Mouse (Mus musculus) adrenal gland, adult (tissue): ENCODE results near the gene Rtbdn.

Source experiments
- DNase-seq, 2 experiments: peaks; one replicate each; pipeline ENCODE4 v3.0.0; 2022 to 2023; ENCODE audit warnings: low spot score in 1 of 2; ENCODE audit not compliant: inconsistent age in 2 of 2

The Rtbdn gene

DNA sequence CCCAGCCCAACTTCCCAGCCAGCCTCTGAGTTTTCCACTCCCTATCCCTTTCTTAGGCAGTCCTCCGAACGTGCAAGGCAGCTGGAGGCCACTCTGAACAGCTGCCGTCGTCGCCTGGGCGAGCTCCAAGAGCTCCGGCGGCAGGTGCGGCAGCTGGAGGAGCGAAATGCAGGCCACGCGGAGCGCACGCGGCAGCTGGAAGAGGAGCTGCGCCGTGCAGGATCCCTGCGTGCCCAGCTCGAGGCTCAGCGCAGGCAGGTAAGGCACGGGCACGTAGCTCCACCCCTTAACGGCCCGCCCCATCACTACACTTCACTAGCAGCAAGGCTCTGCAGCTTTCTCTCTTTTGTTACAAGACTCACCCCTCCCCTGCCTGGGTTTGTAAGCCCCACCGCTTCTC, 48.9 kb downstream of the Rtbdn start:
- peak in 1 of 2 experiments; percentile 20 for DNase-seq

DNA sequence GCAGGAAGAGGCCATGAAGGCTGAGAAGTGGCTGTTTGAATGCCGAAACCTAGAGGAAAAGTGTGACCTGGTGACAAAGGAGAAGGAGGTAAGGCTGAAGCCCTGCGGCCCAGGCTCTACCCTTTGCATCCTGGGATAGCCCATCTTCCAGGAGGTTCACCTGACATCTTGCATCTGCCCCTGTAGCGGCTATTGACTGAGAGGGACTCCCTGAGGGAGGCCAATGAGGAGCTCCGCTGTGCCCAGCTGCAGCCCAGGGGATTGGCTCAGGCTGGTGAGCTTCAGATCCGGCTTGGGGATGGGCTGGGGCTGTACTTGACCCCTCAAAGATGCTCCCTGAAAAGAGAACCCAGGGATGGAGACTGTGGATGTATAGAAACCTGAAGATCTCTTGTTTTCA, 50.2 kb downstream of the Rtbdn start:
- DNase-seq: peak in 1 of 2 experiments; percentile 22

DNA sequence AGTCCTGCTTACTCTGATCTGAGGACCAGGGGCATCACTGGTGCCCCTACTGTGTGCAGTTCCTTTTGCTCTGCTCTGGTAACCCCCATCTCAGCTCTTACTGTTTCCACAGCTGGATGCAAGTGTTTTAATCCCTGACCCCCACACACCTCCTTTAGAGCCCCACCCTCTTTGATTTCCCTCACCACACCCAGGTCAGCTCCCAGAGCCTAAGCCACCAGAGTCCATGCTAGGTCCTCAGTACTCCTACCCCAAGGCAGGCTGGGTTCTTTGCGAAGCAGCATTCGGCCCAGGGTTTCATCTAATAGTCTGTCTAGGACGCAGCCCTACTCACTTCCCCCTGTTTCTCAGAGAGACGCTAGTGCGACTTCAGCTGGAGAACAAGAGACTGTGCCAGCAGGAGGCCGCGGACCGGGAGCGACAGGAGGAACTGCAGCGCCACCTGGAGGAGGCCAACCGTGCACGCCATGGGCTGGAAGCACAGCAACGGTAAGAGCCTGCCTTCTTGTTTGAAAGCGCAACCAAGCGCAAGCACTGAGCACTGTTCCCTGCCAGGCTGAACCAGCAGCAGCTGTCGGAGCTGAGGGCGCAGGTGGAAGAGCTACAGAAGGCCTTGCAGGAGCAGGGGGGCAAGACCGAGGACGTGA, 51.0 kb downstream of the Rtbdn start:
- DNase-seq: peak; percentile 89 to 96
